Mouse (Mus musculus): ENCODE data around the gene Aatk. TPM values are rescaled to one million over a fixed set of nuclear protein-coding genes. Genes with fewer than 3 reads are reported as not detected.

The Aatk gene
- total RNA-seq, 1 experiment from 2014 or later: 13.7 TPM

Small RNA genes lying within 50 kb of the gene (microRNA-seq; reads per million reads assigned to microRNA genes)
- gene Gm25948 (0 reads per million in 2 experiments), gene Mir3065 (0 reads per million in 2 experiments), gene Mir338 (0 reads per million in 2 experiments)

Other genes with a start within 250 kb of the Aatk start
- gene Chmp6, start 133.7 kb downstream of the Aatk start, total RNA-seq (2021): 31.0 and 37.3 TPM in 2 replicates
- 20.8 TPM in 2 replicates for gene Baiap2, start 104.4 kb downstream of the Aatk start, total RNA-seq (2021)
- gene Cep131, start 39.7 kb upstream of the Aatk start, total RNA-seq (2021): 67.4 and 80.7 TPM in 2 replicates
- 10.7 and 13.7 TPM in 2 replicates for gene Tepsin, start 51.6 kb upstream of the Aatk start, total RNA-seq (2021)
- 50.0 and 55.2 TPM in 2 replicates for gene Ndufaf8, start 51.8 kb upstream of the Aatk start, total RNA-seq (2021)
- gene Slc38a10, start 104.2 kb upstream of the Aatk start, total RNA-seq (2021): 105 and 115 TPM in 2 replicates
- gene Bahcc1, start 185.8 kb upstream of the Aatk start, total RNA-seq (2021): 12.4 and 17.2 TPM in 2 replicates

Data from adrenal gland, postnatal 14 days (tissue).